Mouse (Mus musculus): ENCODE measurements around the gene Exoc3l2.

Gene Exoc3l2

GRCm38 (mm10) chr7:19462884-19463381, at the start of gene Exoc3l2:
TSS of gene Exoc3l2 (plus strand) at chr7:19463331.
- DNase-seq (ENCODE audit: low spot score), result no peak

GRCm38 (mm10) chr7:19413525-19413924, 49.6 kb upstream of the Exoc3l2 start:
- DNase-seq (ENCODE audit: low spot score), result no peak

- no peak for DNase-seq (ENCODE audit: low spot score)
These were observed 46.5 kb upstream of the Exoc3l2 start for GRCm38 (mm10) chr7:19416590-19416989.

- DNase-seq (ENCODE audit: low spot score), result no peak
These were observed 43.0 kb upstream of the Exoc3l2 start for GRCm38 (mm10) chr7:19420121-19420520.

- peak; percentile 94 for DNase-seq (ENCODE audit: low spot score)
These were observed 42.1 kb upstream of the Exoc3l2 start for GRCm38 (mm10) chr7:19420821-19421636.

GRCm38 (mm10) chr7:19423083-19423482, 40.0 kb upstream of the Exoc3l2 start:
- DNase-seq (ENCODE audit: low spot score), result no peak

- DNase-seq (ENCODE audit: low spot score), result no peak
These were observed 39.1 kb upstream of the Exoc3l2 start for GRCm38 (mm10) chr7:19424051-19424450.

- DNase-seq (ENCODE audit: low spot score), result no peak
These were observed 36.8 kb upstream of the Exoc3l2 start for GRCm38 (mm10) chr7:19426349-19426748.

- DNase-seq (ENCODE audit: low spot score), result no peak
These were observed 36.2 kb upstream of the Exoc3l2 start for GRCm38 (mm10) chr7:19426888-19427287.

GRCm38 (mm10) chr7:19427999-19428650, 35.0 kb upstream of the Exoc3l2 start:
- no peak for DNase-seq (ENCODE audit: low spot score)

GRCm38 (mm10) chr7:19429726-19430125, 33.4 kb upstream of the Exoc3l2 start:
- peak; percentile 33 for DNase-seq (ENCODE audit: low spot score)

- no peak for DNase-seq (ENCODE audit: low spot score)
These were observed 32.7 kb upstream of the Exoc3l2 start for GRCm38 (mm10) chr7:19430402-19430801.

GRCm38 (mm10) chr7:19432475-19432874, 30.7 kb upstream of the Exoc3l2 start:
- no peak for DNase-seq (ENCODE audit: low spot score)

- DNase-seq (ENCODE audit: low spot score), result no peak
These were observed 26.9 kb upstream of the Exoc3l2 start for GRCm38 (mm10) chr7:19436276-19436675.

GRCm38 (mm10) chr7:19437048-19437447, 26.1 kb upstream of the Exoc3l2 start:
- no peak for DNase-seq (ENCODE audit: low spot score)

- DNase-seq (ENCODE audit: low spot score), result no peak
These were observed 21.6 kb upstream of the Exoc3l2 start for GRCm38 (mm10) chr7:19441448-19442091.

GRCm38 (mm10) chr7:19443344-19443743, 19.8 kb upstream of the Exoc3l2 start:
- peak; percentile 85 for DNase-seq (ENCODE audit: low spot score)

- DNase-seq (ENCODE audit: low spot score), result no peak
These were observed 18.3 kb upstream of the Exoc3l2 start for GRCm38 (mm10) chr7:19444801-19445200.

GRCm38 (mm10) chr7:19447689-19448088, 15.4 kb upstream of the Exoc3l2 start:
- no peak for DNase-seq (ENCODE audit: low spot score)

GRCm38 (mm10) chr7:19449165-19449564, 14.0 kb upstream of the Exoc3l2 start:
- DNase-seq (ENCODE audit: low spot score), result no peak

- no peak for DNase-seq (ENCODE audit: low spot score)
These were observed 7.9 kb upstream of the Exoc3l2 start for GRCm38 (mm10) chr7:19455186-19455585.

GRCm38 (mm10) chr7:19455819-19456495, 7.2 kb upstream of the Exoc3l2 start:
- DNase-seq (ENCODE audit: low spot score), result no peak
